Mouse (Mus musculus): Measurements from ENCODE around the gene Ddost. TPM values are rescaled to one million over a fixed set of nuclear protein-coding genes. Genes with fewer than 3 reads are reported as not detected.
A peak's percentile ranks its signal among the peaks of the same experiment; 100 is the strongest.

Ddost gene
- polyA plus RNA-seq, 1 experiment from 2014 or later, result 200 TPM

GRCm38 (mm10) chr4:138361370-138361821 is 56.9 kb downstream of the Ddost start:
- Histone ChIP-seq H3K4me1 (replicated peaks; ENCODE audit: control insufficient read depth, insufficient read depth, low read length) (peaks cover 4% of the 10 kb centered on the region; the same call in 1 of the 2 replicates), H3K36me3 (ENCODE audit: control insufficient read depth, insufficient read depth, low read length) (no peaks in the 10 kb centered on the region), H3K9me3 (ENCODE audit: control insufficient read depth, low read length) (no peaks in the 10 kb centered on the region), H3K9ac (ENCODE audit: low read length) (peak overlapping the region; percentile 2; the same call in 1 of the 2 replicates), H3K4me2 (ENCODE audit: low read depth, low read length, severe bottlenecking) (peak overlapping the region; percentile 6; the same call in 1 of the 2 replicates), H3K27ac (ENCODE audit: low read depth, low read length) (0 out of 2 replicates have a peak overlapping the region, but pooled peaks have one; percentile 12), H3K4me3 (ENCODE audit: low read depth, low read length) (no peak overlapping the region), H3K27me3 (ENCODE audit: control insufficient read depth, insufficient read depth, low read length) (no peaks in the 10 kb centered on the region; the same call in 1 of the 2 replicates)
- WGBS, result 7% methylated on average over 11 of the region's 11 CpGs
- ATAC-seq (replicated peaks; ENCODE audit: low FRiP score) (no peak), DNase-seq (ENCODE audit: low spot score) (no peak)

Small RNA genes lying within 50 kb of the gene (microRNA-seq; reads per million reads assigned to microRNA genes)
- gene Gm27646 (ENCODE audit: insufficient number of aligned reads) (not detected), gene Mir7019 (ENCODE audit: insufficient number of aligned reads) (not detected)

Other genes starting within 250 kb of the Ddost start
- gene Hp1bp3, start 88.4 kb upstream of the Ddost start, polyA plus RNA-seq (2014; fragmentation: Nextera tagmentation; extraction: Ambion mirVana), result 176 and 178 TPM in 2 replicates
- gene Sh2d5, start 54.3 kb upstream of the Ddost start, polyA plus RNA-seq (2014; fragmentation: Nextera tagmentation; extraction: Ambion mirVana), result 0.37 and 0.63 TPM in 2 replicates
- gene Kif17, start 54.3 kb upstream of the Ddost start, polyA plus RNA-seq (2014; fragmentation: Nextera tagmentation; extraction: Ambion mirVana), result 0.24 TPM in 1 of 2 replicates, not detected in the other
- 19.4 and 21.5 TPM in 2 replicates for gene Pink1, start 21.6 kb downstream of the Ddost start, polyA plus RNA-seq (2014; fragmentation: Nextera tagmentation; extraction: Ambion mirVana)
- 1.9 and 2.2 TPM in 2 replicates for gene Cda, start 63.3 kb downstream of the Ddost start, polyA plus RNA-seq (2014; fragmentation: Nextera tagmentation; extraction: Ambion mirVana)
- not detected in 2 replicates for gene Fam43b, start 91.8 kb downstream of the Ddost start, polyA plus RNA-seq (2014; fragmentation: Nextera tagmentation; extraction: Ambion mirVana)
- gene Mul1, start 129.9 kb downstream of the Ddost start, polyA plus RNA-seq (2014; fragmentation: Nextera tagmentation; extraction: Ambion mirVana), result 18.6 and 21.1 TPM in 2 replicates
- gene Camk2n1, start 149.6 kb downstream of the Ddost start, polyA plus RNA-seq (2014; fragmentation: Nextera tagmentation; extraction: Ambion mirVana), result 2.2 and 2.5 TPM in 2 replicates